Mouse (Mus musculus): ENCODE results near the gene Fah.

DNA sequence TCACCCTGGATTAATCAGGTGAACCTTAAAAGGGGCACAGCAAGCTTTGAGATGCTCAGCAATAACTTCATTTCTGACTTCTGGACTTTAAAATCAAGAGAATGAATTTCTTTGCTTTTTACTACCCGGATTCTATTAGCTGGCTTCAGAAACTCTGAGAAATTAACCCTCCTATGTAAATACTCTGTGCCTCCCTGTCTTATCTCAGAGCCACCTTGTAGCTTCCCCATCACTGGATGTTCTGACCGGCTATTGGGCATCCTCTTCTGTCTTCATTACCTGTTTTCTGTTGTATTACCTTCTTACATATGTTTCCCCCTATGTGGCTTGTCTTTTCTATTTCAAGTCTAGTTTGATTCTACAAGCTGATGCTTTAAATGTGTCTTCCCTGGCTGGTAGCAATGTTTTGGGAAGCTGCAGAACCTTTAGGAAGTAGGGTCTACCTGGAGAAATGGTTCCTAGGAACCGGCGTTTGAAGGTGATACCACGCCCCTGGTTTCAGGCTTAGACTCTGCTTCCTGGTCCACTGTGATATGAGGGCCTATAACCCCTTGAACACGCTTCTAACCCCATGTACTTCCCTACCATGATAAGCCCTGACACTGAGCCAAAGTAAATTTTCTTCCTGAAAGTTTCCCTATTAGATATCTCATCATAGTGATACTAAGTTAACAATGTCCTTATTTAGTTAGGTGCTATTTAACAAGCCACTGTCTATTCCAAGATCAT is 36.9 kb upstream of the Fah start:
- TF ChIP-seq CTCF (IDR thresholded peaks at IDR 0.05; ENCODE audit: low read depth) (no peak), EP300 (optimal IDR thresholded peaks at IDR 0.05) (no peak)
